Mouse (Mus musculus) frontal cortex, postnatal 14 days (tissue): ENCODE measurements around the gene Prkg1.
A peak's percentile ranks its signal among the peaks of the same experiment; 100 is the strongest.

ENCODE experiments used
- DNase-seq, 2 experiments: peaks; one replicate each; pipeline ENCODE4 v3.0.0; 2022; ENCODE audit warnings: low spot score in 2 of 2

Gene Prkg1

DNA sequence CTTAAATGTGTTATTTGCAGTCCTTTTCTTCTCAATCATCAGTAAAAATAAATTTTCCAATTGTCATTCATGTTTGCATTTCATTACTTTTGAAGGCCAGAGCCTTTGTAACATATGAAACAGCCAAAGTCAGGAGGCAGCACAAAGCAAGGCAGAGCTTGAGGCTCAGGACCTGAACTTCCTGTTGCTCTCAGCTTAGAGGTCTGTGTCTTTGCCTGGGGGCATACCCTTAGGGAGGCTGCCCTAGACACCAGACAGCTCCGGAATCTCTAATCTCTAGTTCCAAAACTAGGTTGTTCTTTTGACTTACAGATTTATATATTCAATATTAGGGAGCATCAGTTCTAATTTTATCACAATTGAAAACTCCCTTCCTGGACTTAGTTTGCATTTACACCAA, 700.1 kb downstream of the Prkg1 start:
- DNase-seq: no peak

DNA sequence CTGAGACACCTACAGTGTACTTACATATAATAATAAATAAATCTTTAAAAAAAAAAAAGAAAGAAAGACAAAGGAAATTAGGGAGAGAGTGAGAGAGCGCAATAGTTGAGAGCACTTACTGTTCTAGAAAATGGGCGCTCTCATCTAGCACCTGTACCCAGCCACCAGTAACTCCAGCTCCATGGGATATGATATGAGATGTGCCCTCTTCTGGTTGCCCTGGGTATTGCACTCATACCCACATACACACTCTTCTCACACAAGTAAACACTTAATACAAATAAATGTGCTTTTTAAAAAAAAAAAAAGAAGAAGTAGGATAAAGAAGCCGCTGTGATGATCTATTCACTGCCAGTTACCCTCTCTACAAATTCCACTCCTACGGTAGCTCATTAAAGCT, 718.2 kb downstream of the Prkg1 start:
- no peak for DNase-seq

DNA sequence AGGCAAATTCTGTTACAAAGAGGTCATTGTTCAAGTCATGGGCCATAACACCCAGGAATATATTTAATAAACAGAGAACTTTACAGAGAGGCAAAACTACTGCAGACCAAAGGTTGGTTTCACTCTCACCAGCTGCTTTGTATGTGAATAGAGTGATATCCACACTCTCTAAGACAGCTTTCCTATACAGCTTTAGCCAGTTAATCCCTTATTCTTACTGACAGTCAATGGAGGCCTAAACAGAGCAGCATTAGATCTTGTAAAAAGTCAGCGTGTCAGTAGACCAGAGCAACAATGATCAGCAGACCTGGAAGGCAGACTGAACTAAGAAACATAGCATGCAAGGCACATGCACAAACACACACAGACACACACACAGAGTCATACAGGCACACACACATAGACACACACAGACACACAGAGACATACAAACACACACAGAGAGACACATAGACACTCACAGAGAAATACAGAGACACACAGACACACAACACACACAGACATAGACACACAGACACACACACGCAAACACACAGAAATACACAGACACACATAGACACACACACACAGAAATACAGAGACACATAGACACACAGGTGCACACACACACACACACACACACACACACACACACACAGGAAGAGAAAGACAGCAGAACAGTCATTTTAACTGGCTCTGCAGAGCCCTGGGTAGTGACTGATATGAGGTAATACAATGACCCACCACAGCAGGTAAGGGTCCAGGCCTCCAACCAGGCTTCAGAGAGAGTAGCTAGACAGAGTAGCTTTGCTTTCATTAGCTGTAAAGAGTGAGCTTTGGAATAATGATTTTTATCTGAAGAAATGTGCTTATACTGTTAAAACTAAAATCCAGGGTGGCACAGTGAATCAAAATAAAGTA, 723.6 kb downstream of the Prkg1 start:
- no peak for DNase-seq

DNA sequence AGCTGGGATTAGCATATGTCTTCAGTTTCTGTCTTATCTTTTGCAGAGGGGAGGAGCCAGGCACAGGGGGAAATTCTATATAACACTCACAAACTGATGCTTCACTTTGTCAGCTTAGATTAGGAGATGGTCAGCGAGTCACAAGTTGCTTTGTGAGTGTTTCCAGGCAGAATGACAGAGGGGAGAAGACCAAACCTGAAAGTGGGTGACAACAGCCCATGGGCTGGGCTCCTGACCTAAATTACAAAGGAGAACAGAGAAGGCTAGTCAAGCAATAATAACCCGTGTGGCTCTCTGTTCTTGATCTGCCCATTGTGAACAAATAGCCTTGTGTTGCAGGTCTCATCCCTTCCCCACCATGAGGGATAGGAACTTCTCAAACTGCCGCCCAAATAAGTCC, 725.9 kb downstream of the Prkg1 start:
- no peak for DNase-seq

DNA sequence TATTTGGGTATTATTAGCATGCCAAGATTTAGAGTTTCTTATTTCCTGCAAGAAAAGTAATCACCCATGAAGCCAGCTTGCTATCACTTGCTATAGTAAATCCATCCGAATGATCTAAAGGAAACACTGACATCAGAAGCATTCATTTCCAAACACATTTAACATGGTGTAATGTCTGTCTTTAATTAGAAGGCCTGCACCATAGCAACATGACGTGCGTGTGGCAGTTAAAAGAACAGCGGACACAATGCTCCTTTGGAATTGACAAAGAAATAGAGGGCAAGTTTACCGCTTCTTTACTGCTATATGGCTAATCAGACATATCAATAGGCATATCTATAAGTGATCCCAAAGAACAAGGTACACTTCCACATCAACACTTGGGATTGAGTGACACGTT, 733.2 kb downstream of the Prkg1 start:
- no peak for DNase-seq

DNA sequence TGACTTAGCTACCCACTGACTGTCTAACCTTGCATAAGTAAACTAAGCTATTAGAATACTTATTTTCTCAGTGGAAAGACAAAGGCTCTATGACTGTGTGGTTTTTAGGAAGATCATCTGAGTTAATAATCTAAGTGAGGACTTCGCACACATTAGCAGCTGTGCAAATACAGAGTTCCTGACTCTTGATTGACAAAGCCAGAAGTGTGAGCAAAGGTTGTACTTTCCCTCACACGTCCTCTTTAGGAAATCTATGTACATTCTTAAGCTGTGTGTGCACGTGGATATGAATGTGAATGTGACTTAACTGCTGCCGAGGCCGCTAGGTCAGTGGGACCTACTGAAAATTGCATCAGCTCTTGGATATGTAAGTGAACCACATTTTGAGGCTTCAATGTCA, 738.0 kb downstream of the Prkg1 start:
- DNase-seq: no peak

DNA sequence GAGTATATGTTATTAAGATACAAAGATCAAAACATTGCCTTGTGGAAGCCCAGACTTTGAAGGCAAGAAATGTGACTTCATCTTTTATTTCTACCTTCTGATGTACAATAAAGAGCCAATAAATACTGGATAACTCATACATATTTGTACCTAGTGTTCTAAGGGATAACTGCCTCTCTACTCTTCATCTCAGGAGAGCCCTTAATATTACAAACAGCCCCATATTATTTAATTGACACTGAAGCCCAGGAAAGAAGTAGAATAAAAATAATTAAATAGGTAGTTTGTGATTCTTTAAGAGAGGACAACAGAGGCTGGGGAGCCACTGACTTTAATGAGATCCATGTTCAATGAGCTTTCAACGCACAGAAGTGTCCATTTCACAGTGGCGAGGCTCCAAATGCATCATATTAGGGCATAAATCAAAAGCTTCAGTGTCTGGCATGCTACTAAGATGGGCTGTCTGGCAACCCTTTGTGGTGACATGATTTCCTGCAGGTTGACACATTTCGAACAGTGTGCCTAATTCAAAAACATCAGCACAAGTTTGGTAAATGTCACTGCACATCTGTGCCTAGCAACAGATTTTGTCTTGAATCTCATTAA, 753.2 kb downstream of the Prkg1 start:
- DNase-seq: no peak

DNA sequence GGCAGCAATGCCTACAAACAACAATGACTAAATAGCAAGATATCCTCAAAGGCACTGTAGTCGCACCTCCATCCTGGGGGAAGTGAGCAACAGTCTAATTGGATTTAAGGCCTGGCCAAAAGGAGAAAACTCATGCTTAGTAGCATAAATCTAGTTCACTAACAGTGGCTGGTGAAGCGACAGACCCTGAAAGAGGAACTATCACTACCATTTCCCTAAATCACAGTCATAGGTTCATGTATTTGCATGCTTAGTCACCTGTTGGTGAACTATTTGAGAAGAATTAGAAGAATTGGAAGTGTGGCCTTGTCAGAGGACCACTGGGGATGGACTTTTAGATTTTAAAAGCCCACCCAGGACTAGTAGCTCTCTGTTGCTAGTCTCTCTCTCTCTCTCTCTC, 766.3 kb downstream of the Prkg1 start:
- no peak for DNase-seq

DNA sequence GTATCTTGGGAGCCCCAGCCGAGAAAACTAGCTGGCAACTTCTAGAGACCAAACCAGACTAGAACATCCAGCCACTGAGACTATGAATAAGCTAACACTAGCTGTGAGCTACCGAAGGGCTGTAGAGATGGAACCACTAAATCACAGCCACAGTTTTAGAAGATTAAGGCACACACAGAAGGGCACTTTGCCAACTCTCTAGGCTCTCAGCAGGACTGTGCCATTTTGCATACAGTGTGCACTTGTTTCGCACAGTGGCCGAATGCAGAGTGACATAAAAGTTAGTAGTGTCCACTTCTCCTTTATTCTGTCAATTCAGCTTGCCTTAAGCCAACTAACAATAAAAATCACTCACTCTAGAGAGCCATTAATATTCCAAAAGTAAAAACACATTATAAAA, 774.4 kb downstream of the Prkg1 start:
- no peak for DNase-seq

DNA sequence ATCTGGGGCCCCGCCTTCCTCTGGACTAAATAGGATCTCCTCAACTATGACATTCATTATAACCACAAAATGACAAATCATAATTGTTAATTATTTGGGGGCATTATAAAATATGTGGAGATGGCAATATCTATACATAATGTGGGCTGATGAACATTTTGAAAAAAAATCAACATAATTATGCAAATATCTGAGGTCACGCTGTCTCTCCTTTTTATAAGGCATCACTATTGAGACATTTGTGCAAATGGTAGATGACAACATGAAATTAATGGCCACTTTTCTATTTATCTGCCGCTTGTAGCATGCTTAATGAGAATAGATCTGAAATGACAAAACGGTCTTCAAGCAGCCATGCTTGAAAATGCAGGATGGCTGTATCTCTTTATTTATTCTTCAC, 782.4 kb downstream of the Prkg1 start:
- no peak for DNase-seq

DNA sequence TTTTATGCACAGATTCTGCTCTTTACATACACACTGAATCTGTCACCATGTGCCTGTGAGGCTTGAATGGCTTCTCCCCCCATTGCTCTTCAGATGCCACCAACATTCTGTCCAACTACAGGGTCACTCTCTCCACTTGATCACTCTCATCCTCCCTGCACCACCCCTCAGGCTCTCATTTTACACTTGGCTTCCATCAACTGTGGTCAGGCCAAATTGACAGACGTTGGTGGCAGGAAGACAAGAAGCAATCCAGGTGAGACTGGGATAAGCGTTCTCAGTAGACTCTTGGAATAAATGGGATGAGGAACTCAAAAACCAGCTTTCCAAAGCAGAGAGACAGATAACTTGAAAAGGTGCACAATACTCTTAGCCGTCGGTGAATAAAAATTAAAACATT, 786.7 kb downstream of the Prkg1 start:
- no peak for DNase-seq

DNA sequence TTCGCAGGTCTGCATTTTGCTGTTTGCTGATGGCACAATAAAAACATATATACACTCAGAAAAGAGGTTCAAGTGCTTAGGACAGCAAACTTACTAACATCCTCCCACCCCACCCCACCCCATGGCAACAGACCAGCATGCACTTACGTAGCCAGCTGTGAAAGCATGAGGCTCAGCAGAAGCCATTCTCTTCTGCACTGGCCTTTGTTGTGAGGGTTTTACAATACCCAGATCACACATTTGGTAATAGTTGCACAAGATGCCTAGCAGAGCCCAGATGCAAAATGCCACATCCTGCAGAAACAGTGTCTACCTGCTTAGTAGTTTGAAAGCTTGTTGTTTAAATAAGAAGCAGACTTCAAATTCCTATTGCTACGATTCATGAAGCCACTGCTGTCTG, 814.2 kb downstream of the Prkg1 start:
- no peak for DNase-seq

DNA sequence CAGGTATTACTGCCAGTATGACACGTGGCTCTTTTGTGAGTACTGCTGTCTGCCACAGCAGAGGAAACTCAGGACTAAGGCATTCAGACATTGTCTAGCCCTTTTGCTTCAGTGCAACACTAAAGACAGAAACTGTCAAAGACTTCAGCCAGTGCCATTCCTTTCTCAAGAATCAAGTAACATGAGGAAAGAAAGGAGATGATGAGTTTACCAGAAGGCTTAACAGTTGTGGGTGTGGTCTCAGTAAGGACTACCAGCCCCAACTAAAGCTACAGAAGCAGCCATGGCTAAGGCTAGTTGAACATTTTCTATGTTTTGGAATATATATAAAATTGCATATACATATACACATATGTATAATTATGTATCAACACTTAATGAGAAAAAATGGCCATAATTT, 816.6 kb downstream of the Prkg1 start:
- no peak for DNase-seq

DNA sequence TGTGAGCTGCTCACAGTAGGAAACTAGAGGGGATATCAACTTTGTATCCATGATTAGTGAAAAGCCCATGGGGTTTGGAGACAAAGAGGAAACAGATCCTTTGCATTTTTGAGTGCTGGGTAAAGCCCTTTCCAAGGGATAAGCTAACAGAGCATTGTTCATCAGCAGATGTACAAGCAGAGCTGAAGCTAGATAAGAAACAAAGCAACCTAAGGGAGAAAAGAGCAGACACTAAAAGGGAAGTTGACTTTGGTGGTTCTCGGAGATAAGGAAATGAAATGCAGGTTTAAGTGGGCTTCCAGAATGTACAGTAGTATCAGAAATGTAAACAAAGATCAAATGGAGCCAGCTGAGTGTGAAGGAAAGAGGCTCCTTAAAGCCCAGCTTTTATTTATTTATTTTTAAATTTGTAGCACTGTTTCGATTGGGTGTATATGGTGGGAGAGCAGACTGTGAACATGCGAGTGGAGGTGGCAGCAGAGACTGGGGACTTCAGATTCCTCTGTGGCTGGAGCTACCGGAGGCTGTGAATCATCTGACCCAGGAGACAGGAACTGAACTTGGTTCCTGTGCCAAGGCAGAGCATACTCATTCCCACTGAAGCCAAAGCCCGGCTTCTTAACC, 822.4 kb downstream of the Prkg1 start:
- no peak for DNase-seq

DNA sequence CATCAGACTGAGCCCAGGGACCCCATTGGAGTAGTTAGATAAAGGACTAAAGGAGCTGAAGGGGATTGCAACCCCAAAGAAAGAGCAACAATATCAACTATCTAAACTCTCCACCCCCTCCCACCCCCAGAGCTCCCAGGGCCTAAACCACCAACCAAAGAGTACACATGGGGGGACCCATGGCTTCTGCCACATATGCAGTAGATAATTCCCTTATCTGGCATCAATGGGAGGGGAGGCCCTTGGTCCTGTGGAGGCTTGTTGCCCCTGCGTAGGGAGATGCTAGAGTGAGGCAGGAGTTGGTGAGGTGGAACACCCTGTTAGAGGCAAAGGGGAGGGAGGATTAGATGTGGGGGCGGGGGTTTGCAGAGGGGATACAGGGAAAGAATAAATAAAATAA, 826.8 kb downstream of the Prkg1 start:
- DNase-seq: no peak

DNA sequence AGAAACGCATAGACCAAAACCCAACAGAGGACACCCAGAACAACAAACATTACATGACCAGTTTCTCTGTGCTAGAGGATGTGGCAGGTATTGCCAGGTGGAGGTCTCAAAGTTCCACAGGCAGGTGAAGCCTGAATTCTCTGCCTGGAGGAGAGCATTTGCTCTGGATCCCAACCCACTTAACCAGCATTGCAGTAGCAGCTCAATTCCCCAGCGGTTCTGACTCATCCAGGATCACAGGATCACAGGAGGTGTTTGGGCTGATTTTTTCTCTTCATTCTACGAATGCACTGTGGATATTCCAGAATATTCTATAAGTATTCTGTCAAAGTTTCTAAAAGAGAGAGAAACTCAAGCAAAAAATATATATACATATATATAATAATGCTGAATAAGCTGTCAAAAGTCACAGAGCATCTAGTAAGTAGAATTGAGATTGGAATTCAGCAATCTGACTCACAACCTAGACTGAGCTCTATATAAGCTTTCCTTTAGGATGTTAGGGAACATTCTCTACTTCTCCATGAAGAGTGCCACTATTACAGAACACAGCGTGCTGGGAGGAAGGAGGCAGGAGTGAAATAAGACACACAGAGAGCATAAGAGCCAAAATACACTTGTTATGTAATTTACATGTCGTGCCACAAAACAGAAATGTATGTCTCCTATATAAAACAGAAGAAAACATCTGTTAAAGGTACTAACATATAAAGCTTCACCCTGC, 833.2 kb downstream of the Prkg1 start:
- DNase-seq: no peak

DNA sequence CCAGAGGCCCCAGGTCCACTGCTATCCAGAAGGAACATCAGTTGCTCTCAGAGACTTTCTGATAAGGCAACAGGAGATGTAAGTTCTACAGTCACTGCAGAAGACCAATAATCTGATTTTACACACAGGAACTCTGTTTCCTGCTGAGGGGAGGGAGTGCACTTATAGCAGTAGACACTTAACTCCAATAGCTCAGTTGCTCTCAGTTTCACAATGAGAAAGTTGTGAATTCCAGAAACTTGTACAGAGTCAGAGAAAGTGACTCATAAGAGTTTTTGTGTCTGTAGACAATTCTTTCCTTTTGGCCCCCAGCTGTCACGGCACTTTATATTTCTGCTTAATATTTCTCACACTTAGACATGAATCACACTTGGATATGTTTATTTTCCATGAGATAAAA, 840.8 kb downstream of the Prkg1 start:
- no peak for DNase-seq

DNA sequence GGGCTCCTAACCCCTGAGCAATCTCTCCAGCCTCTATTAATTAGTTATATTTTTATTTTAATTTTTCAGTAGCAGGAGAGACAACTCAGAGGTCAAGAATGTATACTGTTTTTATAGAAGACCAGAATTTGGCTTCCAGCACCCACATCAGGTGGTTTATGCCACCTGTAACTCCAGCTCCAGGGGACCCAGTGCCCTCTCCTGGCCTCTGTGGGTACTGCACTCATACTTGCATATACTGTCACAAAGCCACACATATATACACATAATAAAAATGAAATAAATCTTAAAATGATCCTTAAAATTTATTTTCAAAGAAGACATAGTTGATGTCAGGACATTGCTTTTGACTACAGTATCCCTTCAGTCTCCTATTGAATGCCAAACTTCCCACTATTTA, 862.5 kb downstream of the Prkg1 start:
- DNase-seq: no peak

DNA sequence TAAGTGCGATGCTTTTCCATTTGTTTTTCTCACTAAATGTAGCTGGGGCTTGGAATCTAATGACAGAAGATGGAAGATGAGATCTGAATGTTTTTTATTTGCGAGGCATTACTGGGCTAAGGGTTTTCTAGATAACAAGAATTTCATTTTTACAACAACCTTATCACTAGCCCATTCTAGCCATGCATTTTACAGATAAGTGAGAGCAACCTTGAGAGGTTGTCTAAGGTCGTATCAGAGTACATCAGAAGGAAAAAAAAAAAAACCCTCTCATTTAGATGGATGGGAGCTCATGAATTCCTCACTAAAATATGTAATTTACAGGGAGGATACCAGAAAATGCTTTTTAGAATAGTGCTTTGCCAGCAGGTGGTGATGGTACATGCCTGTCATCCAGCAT, 863.8 kb downstream of the Prkg1 start:
- no peak for DNase-seq

DNA sequence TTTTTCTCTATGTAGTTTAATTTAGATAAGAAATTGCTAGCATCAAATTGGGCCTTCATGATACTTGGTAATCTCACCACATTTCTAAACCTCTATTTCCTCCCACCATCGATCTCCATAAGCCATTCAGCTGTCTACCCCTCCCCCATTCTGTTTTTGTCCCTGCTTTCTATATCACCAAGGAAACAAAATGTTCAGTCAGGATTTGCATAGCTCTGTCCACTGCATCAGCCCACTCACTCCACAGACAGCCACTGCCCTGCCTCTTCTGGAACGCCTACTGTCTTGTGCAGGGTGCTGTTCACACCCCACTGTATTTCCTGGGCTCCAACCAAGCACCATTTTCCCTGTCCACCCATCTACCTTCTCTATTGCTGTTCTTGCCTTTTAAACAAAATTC, 874.5 kb downstream of the Prkg1 start:
- peak in 1 of 2 experiments; percentile 3 for DNase-seq

DNA sequence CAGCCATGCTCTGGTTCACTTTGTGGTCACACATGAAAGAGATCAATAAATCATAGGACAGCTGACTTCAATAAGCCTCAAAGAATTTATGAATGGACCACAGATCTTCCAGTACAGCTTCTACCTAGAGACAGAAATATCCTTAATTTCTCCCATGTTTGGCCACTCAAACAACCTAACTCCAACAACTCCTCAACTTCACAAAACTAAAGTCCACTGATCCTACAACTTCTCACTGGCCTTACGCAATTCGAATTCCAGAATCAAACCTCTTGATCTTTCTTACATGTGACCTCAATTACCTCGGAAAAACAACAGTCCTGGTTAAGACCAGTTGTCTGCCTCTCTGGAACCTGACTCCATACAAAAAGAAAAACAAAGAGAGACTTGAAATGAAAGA, 875.0 kb downstream of the Prkg1 start:
- DNase-seq: no peak

DNA sequence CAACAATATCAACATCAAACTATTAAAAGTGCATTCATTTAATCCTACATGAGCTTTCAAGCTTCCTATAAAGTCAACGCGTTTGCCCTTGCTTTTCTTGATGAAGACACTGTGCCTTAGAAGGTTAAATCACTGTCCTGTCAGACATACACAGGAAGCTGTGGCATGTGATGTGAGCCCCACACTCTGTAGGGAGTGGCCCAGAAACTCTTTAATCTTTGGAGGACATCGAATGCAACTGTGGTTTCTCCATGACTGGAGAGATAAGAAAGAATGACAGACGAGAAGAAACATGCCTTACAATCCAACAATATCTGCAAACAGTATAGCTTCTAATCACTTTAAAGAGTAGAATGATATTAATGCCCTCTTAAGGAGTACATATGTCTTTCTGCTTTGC, 903.4 kb downstream of the Prkg1 start:
- DNase-seq: no peak

DNA sequence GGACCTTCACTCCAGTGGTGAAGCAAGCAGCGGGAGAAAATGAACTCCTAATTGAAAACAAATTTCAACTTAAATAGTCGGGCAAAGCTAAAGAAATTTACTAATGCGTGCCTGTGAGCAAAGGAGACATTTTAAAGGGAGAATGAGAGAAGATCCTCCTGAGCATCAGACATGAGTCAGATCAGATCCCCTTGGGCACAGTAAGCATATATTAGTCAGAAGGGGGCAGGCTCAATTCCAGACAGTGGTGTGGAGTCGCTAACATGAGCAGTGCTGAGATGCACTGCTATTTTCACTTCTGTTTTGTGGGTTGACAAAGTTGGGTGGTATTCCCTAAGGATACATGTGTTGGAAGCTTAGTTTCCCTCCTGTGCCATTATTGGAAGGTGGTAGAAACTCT, 913.8 kb downstream of the Prkg1 start:
- DNase-seq: no peak
